Mouse (Mus musculus) embryonic facial prominence, embryonic 11.5 days (tissue): ENCODE measurements around the gene Lzts2. TPM values are rescaled to one million over a fixed set of nuclear protein-coding genes. Genes with fewer than 3 reads are reported as not detected.

Experiments used
- ATAC-seq: fragments of 200-750 bp; cut with Nextera tagmentation; replicated peaks from 2 replicates; pipeline ENCODE4 v1.8.0; 2017; ENCODE audit warnings: low read depth; ENCODE audit not compliant: insufficient number of reproducible peaks, low FRiP score, low TSS enrichment
- DNase-seq: peaks from one replicate; pipeline ENCODE4 v3.0.0-alpha.2; 2015; ENCODE audit warnings: low spot score
- H3K27ac ChIP-seq: fragments of 300-500 bp; sonication (generic); replicated peaks from 2 replicates; pipeline ENCODE4 v1.5.1; 2014; ENCODE audit warnings: mild to moderate bottlenecking, low read depth, low read length, control low read depth
- H3K27me3 ChIP-seq: fragments of 300-500 bp; sonication (generic); 2 replicates; pipeline ENCODE4 v1.6.1; 2014; ENCODE audit warnings: mild to moderate bottlenecking, low read length, moderate library complexity, mixed read lengths; ENCODE audit not compliant: control insufficient read depth, insufficient read depth
- H3K36me3 ChIP-seq: fragments of 300-500 bp; sonication (generic); replicated peaks from 2 replicates; pipeline ENCODE4 v1.6.1; 2014; ENCODE audit warnings: low read depth, mild to moderate bottlenecking, low read length, moderate library complexity, mixed read lengths; ENCODE audit not compliant: control insufficient read depth, insufficient read depth
- H3K4me1 ChIP-seq: fragments of 300-500 bp; sonication (generic); 2 replicates; pipeline ENCODE4 v1.6.1; 2014; ENCODE audit warnings: low read length, mixed read lengths; ENCODE audit not compliant: control insufficient read depth, insufficient read depth
- H3K4me2 ChIP-seq: fragments of 300-500 bp; sonication (generic); 2 replicates; pipeline ENCODE4 v1.6.1; 2014; ENCODE audit warnings: low read depth, mild to moderate bottlenecking, control low read depth, low read length, moderate library complexity
- H3K4me3 ChIP-seq: fragments of 300-500 bp; sonication (generic); 2 replicates; pipeline ENCODE4 v1.5.1; 2014; ENCODE audit warnings: low read depth, low read length, control low read depth
- H3K9ac ChIP-seq: fragments of 300-500 bp; sonication (generic); replicated peaks from 2 replicates; pipeline ENCODE4 v1.6.1; 2014; ENCODE audit warnings: mild to moderate bottlenecking, control low read depth, low read length
- H3K9me3 ChIP-seq: fragments of 300-500 bp; sonication (generic); replicated peaks from 2 replicates; pipeline ENCODE4 v1.6.1; 2016; ENCODE audit warnings: mild to moderate bottlenecking, low read length, inconsistent platforms, mixed read lengths; ENCODE audit not compliant: control insufficient read depth
- WGBS: fragments of 180-500 bp; shearing (Covaris S2); extraction: QIAGEN DNeasy Blood & Tissue Kit; methylation state at CpG from one replicate; pipeline ENCODE4 v1.1.7; 2014; 5-methylcytosine and 5-hydroxymethylcytosine counted together
- polyA plus RNA-seq: library from polyadenylated mRNA; unstranded; fragments of >200 nt; fragmentation: Nextera tagmentation; extraction: Ambion mirVana; gene quantifications from 2 replicates; pipeline ENCODE4 v1.2.1, GENCODE M21; 2014

Gene Lzts2
- polyA plus RNA-seq, 1 experiment from 2014 or later, result 53.2 TPM

- ATAC-seq, result no peak
Observed at GRCm38 (mm10) chr19:45044389-45044927, 30.2 kb downstream of the Lzts2 start.

GRCm38 (mm10) chr19:45045236-45045635 is 31.0 kb downstream of the Lzts2 start:
- DNase-seq, result no peak
- no peak overlapping the region for H3K27ac ChIP-seq
- 38% methylated on average over 15 of the region's 15 CpGs for WGBS
- H3K4me2 ChIP-seq, result no peak overlapping the region
- H3K4me1 ChIP-seq, result peaks cover 13% of the 10 kb centered on the region
- ATAC-seq, result no peak
- no peaks in the 10 kb centered on the region for H3K9me3 ChIP-seq
- no peak overlapping the region for H3K4me3 ChIP-seq
- no peak overlapping the region for H3K9ac ChIP-seq
- H3K36me3 ChIP-seq, result no peaks in the 10 kb centered on the region; the same call in 1 of the 2 replicates
- peaks cover 11% of the 10 kb centered on the region for H3K27me3 ChIP-seq

More at GRCm38 (mm10) chr19:45044389-45044927, 30.2 kb downstream of the Lzts2 start:
- H3K9ac ChIP-seq, result no peak overlapping the region
- no peak overlapping the region for H3K4me3 ChIP-seq
- peaks cover 11% of the 10 kb centered on the region for H3K27me3 ChIP-seq
- no peak for DNase-seq
- H3K27ac ChIP-seq, result no peak overlapping the region
- H3K4me2 ChIP-seq, result no peak overlapping the region
- peaks cover 13% of the 10 kb centered on the region for H3K4me1 ChIP-seq
- H3K36me3 ChIP-seq, result no peaks in the 10 kb centered on the region; the same call in 1 of the 2 replicates
- WGBS, result 68% methylated on average over 11 of the region's 11 CpGs
- H3K9me3 ChIP-seq, result no peaks in the 10 kb centered on the region

- Histone ChIP-seq H3K27me3 (peaks cover 11% of the 10 kb centered on the region), H3K9ac (peak within 1 kb of the TSS; percentile 69), H3K4me1 (peaks cover 13% of the 10 kb centered on the region)
Observed at GRCm38 (mm10) chr19:45045651-45046050, 31.4 kb downstream of the Lzts2 start, which contains the start of gene Pdzd7. Pdzd7 (minus strand) TSS chr19:45045717.

GRCm38 (mm10) chr19:45046523-45047321 is 32.5 kb downstream of the Lzts2 start:
- WGBS, result 3% methylated on average over 34 of the region's 34 CpGs
- Histone ChIP-seq H3K4me1 (peaks cover 13% of the 10 kb centered on the region), H3K4me2 (peak overlapping the region; percentile 85), H3K27ac (no peak overlapping the region), H3K4me3 (peak overlapping the region; percentile 50), H3K9me3 (no peaks in the 10 kb centered on the region), H3K9ac (peak overlapping the region; percentile 69), H3K36me3 (no peaks in the 10 kb centered on the region; the same call in 1 of the 2 replicates), H3K27me3 (peaks cover 11% of the 10 kb centered on the region)
- peak; percentile 51 for ATAC-seq
- peak; percentile 83 for DNase-seq

More at GRCm38 (mm10) chr19:45045651-45046050, 31.4 kb downstream of the Lzts2 start, which contains the start of gene Pdzd7:
- 78% methylated on average over 5 of the region's 5 CpGs for WGBS
- no peaks in the 10 kb centered on the region; the same call in 1 of the 2 replicates for H3K36me3 ChIP-seq
- H3K9me3 ChIP-seq, result no peaks in the 10 kb centered on the region
- ATAC-seq, result no peak
- H3K27ac ChIP-seq, result no peak within 1 kb of the TSS
- DNase-seq, result no peak
- peak within 1 kb of the TSS; percentile 50 for H3K4me3 ChIP-seq
- peak within 1 kb of the TSS; percentile 85 for H3K4me2 ChIP-seq

- H3K27me3 ChIP-seq, result peaks cover 11% of the 10 kb centered on the region
- no peaks in the 10 kb centered on the region for H3K9me3 ChIP-seq
- DNase-seq (peak; percentile 78), ATAC-seq (peak; percentile 68)
- no peaks in the 10 kb centered on the region; the same call in 1 of the 2 replicates for H3K36me3 ChIP-seq
- peaks cover 13% of the 10 kb centered on the region for H3K4me1 ChIP-seq
- H3K4me2 ChIP-seq, result peak within 1 kb of the TSS; percentile 85
- H3K4me3 ChIP-seq, result peak within 1 kb of the TSS; percentile 50
- peak within 1 kb of the TSS; percentile 31; the same call in 1 of the 2 replicates for H3K27ac ChIP-seq
- H3K9ac ChIP-seq, result peak within 1 kb of the TSS; percentile 69
- WGBS, result 0% methylated on average over 26 of the region's 26 CpGs
Observed at GRCm38 (mm10) chr19:45047417-45047934, 33.3 kb downstream of the Lzts2 start, which contains the start of gene Sfxn3. Sfxn3 (plus strand) TSS chr19:45047503.

GRCm38 (mm10) chr19:45047935-45048643 is 33.9 kb downstream of the Lzts2 start:
- Histone ChIP-seq H3K27me3 (peaks cover 11% of the 10 kb centered on the region), H3K9me3 (no peaks in the 10 kb centered on the region), H3K27ac (peak overlapping the region; percentile 31; the same call in 1 of the 2 replicates), H3K36me3 (no peaks in the 10 kb centered on the region; the same call in 1 of the 2 replicates), H3K4me3 (peak overlapping the region; percentile 50), H3K4me1 (peaks cover 13% of the 10 kb centered on the region), H3K4me2 (peak overlapping the region; percentile 85), H3K9ac (peak overlapping the region; percentile 69)
- ATAC-seq, result peak; percentile 64
- 58% methylated on average over 11 of the region's 11 CpGs for WGBS
- DNase-seq, result no peak

GRCm38 (mm10) chr19:45048644-45049365 is 34.6 kb downstream of the Lzts2 start:
- Histone ChIP-seq H3K36me3 (no peaks in the 10 kb centered on the region; the same call in 1 of the 2 replicates), H3K9ac (no peak overlapping the region), H3K9me3 (no peaks in the 10 kb centered on the region), H3K4me3 (peak overlapping the region; percentile 50; the same call in 1 of the 2 replicates), H3K4me1 (peaks cover 13% of the 10 kb centered on the region), H3K4me2 (peak overlapping the region; percentile 85), H3K27me3 (peaks cover 11% of the 10 kb centered on the region), H3K27ac (no peak overlapping the region)
- DNase-seq, result no peak
- no peak for ATAC-seq
- 81% methylated on average over 12 of the region's 12 CpGs for WGBS
